Mouse (Mus musculus) spleen, adult 2 months (tissue): ENCODE measurements around the gene Runx2.

Experiments used
- CTCF ChIP-seq: fragments of 200-500 bp; IDR thresholded peaks from 2 replicates; pipeline ENCODE4 v1.5.1; 2011; ENCODE audit warnings: mild to moderate bottlenecking, inconsistent platforms; ENCODE audit not compliant: insufficient read depth, insufficient read length, insufficient replicate concordance; ENCODE audit errors: extremely low read depth
- POLR2A ChIP-seq: fragments of 200-500 bp; IDR thresholded peaks from 2 replicates; pipeline ENCODE4 v1.6.1; 2011; ENCODE audit warnings: low read depth, low read length, inconsistent platforms

- TF ChIP-seq CTCF, result no peak
- no peak for TF ChIP-seq POLR2A
Observed at GRCm38 (mm10) chr17:44518156-44518555, 296.4 kb downstream of the Runx2 start.
